Mouse (Mus musculus) T-helper 1 cell (primary cell): Measurements from ENCODE around the gene Gjb5.

Experiments
- in situ Hi-C: fragments of 300-600 bp; cut with MboI, MseI; formaldehyde crosslinking; loops from one replicate; pipeline ENCODE4 v1.15.1; 2025; ENCODE audit warnings: high pct_unique_total_duplicates

Gene Gjb5

DNA sequence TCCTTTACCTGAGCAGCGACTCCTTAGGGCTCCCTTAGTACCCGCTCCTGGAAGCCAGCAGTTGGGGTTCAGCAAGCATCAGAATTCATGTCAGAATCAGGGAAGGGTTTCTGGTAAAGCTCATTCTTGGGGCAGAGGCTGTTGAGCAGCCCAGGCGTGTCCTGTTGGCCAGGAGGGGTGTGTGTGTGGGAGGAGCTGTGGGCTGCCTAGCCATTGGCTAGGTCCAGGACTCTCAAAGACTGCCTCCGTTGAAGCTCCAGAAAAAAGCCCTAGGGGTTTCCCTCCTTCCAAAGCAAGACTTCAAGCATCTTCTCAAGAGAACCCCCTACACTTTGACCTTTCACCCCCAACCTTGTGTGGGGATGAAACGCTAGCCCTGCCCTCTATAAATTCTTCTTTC, at the start of gene Gjb5:
Gjb5 (minus strand) TSS at position 164 of the 400 bp plus-strand sequence.
- in situ Hi-C loops, result no loop called here

DNA sequence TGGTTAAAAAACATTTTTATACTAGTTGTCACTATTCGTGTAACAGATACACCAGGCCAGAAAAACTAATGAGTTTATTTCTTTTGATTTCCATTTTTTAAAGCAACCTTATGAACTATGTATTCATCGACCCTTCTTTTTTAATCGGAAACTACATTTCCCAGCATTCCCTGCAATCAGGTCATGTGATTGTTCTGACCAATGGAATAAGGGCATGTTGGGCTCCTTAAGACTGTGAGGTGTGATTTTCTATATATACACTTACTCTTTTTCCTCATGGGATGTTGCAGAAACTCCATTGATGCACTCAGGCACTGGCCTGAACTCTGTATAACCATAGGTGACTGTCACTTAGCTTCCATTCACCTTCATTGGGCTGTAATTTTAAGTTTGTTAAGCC, 44.6 kb upstream of the Gjb5 start:
- in situ Hi-C loops, result no loop called here

DNA sequence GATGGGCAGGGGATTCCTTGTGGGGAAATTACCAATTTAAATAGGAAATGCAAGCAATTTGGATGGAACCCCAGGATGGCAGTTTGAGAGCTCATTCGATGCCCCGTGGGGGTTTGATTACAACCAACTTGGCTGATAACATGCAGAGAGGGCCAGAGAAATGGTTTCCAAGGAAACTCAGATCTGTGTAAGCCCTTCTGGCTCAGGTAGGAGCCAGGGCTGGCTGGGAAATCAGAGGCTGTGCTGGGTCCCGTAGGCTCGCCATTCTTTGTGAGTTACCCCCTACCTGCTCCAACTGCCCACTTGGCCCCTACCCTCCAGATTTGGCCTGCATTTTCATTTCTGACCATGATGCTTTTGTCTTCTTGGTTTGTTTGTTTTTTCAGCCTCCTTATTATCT, 44.2 kb upstream of the Gjb5 start:
- in situ Hi-C loops, result no loop called here

DNA sequence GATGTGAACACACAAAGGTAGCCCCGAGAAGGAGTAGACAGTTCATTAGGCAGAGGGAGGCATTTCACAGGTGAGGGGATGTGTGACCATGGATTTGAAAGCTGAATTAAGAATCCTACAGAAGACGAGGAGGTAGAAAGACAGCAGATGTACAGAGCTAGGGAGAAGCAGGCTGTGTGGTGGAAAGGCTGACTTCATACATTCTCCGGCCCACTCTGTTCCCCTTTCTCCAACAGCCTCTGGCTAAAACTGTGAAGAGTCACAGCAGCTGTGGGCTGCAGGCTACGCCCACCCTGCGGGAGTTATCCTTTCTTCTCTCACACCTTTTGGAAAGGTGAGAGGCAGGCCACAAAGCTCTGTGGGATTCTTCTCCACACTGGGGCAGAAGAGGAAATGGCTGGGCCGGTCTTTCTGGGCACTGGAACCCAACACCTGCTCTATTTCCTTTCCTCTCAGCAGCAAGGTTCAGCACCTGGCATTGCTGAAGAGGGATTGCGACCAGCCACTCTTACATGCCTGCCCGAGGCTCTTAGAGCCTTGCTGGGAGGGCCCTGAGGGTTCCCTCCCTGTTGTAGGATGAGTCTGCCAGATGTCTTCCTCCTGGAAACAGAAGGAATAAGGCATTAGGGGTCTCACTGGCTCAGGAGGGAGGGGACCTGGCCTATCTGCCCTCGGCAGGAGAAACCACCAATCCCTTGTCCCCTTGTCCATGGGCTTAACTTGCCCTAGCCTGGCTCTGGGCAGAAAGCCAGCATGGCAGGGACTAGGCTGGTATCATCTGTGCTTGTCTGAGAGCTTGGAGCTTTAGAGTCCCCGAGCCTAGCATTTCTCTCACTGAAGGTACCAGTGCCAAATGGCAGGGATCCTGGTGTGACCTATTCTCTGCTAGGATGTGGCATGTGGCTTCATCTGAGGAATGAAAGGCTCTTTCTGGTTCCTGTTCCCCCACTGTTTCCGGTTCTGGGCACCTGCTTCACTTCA, 42.5 kb upstream of the Gjb5 start:
- in situ Hi-C loops, result no loop called here

DNA sequence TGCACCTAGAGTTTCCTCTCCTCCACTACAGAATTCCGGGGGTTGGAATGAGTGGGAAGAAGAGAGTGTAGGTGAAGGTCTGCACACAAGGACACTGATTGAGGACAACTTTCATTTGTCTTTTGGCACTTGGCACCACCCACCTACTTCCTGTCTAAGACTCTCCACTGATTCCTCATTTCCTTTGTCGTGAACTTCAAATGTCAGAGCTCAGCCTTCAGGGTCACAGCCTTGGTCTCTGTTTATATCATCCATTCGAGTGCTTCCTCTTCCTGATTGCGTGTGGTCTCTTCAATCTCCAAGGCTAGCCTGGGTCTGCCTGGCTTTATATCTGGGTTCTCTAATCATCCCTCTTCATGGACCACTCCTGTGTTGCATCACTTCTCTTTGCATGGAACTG, 37.6 kb upstream of the Gjb5 start:
- in situ Hi-C loops, result no loop called here

DNA sequence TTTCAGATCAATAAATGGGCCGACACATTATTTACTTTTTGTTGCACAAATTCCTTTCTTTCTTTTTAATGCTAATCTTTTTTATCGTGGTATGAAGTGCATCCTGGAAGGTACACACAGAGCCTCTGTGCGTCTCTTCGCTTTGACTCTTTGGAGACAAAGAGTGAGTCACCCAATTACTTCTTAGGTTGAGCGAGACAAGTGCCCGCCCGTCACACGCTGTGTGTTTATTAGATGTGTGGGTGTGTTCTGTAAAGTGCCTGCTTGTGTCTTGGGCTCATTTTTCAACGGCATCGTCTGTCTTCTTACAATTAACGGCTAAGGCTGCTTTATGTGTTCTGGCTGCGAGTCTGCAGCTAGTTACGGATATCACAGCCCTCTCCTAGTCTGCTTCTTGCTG, 31.7 kb upstream of the Gjb5 start:
- in situ Hi-C loops, result no loop called here

DNA sequence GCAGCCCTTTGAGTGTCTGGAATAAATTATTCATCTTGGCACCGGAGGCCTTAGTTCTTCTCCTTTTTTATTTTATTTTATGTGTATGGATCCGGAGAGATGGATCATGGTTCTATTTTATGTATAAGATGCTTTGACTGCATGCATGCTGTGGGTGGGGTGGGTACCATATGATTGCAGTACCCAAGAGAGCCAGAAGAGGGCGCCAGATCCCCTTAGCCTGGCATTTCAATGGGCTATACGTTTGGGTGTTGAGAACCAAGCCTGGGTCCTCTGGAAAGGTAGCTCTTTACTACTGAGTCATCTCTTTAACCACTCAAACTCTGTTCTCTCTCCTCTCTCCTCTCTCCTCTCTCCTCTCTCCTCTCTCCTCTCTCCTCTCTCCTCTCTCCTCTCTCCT, 19.4 kb upstream of the Gjb5 start:
- in situ Hi-C loops, result loop anchor here (5.0 kb wide), 1 partner anchor 235 kb away; no protein-coding TSS in a partner anchor

DNA sequence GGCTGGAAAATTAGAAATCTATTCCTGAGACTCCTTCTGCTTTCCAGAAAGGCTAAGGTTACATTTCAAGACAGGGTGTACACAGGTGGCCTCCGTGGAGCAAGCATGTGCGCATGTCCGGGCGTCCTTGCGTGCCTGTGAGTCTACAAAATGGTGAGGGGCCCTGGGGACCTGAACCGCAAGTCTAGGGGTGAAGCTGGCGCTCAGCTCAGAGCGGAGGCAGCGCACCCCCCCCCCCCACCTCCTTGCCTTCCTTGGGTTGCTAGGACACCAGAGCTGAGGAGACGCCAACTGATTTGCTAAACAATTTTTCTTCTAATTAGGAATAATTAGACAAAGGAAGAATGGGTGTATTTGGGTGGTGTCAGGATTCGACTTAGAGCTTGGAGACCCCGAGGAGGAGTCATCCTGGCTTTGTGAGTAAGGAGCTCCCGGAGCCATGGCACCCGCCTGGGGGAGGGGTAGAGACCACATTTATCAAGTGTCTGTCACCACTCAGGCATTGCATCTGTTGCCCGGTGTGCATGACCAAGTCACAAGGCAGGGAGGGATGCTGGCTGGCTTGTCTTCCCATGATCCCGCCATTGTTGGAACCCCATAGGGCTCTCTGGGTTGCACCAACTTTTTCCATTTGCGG, 17.7 kb upstream of the Gjb5 start:
- in situ Hi-C loops, result loop anchor here (5.0 kb wide), 1 partner anchor 237 kb away; no protein-coding TSS in a partner anchor

DNA sequence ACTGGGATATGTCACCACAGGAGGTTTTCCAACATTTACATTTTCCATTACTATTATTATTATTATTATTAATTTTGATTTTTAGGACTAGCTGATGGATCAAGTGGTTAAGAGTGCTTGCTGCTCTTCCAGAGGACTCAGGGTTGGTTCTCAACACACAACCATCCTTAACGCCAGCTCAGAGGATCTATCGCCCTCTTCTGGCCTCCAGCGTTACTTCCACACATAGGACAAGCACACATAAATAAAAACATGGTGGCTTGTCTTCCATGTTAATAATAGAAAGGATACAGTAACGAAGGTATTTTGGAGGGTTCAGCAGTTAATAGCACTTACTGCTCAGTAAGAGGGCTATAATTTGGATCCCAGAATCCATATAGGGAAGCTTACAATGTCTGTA, 16.7 kb upstream of the Gjb5 start:
- in situ Hi-C loops, result loop anchor here (5.0 kb wide), 1 partner anchor 238 kb away; no protein-coding TSS in a partner anchor

DNA sequence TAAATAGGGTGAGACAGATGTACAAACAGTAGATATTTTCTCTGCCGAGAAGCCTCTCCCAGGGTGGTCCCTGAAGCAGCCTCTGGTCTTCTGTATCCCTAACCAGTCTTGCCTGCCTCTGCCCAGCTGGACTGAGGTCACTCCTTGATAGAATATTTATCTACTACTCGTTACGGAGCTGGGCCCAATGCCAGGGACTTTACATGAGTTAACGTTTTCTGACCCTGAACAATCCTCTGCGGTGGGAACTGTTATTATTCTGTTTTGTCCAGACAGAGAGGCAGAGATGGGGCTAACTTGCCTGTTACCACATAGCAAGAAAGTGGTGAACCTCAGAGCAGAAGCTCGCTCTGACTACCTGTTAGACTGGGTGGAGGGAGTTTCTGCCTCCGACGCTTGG, 15.5 kb upstream of the Gjb5 start:
- in situ Hi-C loops, result no loop called here

DNA sequence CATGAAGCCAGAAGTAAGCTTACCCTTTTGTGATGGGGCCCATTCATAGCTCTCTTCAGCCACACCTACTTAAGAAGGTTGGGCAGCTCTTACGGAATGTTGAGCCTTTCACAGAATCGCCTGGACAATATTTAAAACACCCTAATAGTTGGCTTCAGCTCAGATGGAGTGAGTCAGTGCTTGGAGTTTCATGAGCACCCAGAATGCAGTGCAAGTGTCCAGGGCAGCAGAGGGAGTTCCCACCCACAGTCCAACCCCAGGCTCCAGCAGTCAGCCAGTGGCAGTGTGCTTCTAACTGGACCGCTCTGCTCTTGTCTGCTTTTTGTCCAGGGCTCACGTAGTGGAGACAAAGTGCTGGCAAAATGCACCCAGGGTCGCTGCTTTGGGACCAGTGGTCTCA, 13.6 kb upstream of the Gjb5 start:
- in situ Hi-C loops, result no loop called here

DNA sequence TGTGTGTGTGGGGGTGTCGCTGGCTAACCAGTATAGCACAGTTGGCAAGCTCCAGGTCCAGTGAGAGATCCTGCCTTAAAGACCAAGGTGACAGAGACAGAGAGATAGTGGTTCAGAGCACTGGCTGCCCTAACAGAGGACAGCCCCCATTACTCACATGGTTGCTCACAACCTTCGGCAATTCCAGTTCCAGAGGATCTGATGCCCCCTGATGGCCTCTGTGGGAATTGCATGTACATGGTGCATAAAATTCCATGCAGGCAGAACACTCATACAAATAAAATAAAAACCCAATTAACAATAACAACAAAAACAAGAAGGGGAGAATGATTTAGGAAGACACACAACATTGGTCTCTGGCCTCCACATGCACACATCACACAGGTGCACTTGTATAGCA, 12.5 kb upstream of the Gjb5 start:
- in situ Hi-C loops, result no loop called here

DNA sequence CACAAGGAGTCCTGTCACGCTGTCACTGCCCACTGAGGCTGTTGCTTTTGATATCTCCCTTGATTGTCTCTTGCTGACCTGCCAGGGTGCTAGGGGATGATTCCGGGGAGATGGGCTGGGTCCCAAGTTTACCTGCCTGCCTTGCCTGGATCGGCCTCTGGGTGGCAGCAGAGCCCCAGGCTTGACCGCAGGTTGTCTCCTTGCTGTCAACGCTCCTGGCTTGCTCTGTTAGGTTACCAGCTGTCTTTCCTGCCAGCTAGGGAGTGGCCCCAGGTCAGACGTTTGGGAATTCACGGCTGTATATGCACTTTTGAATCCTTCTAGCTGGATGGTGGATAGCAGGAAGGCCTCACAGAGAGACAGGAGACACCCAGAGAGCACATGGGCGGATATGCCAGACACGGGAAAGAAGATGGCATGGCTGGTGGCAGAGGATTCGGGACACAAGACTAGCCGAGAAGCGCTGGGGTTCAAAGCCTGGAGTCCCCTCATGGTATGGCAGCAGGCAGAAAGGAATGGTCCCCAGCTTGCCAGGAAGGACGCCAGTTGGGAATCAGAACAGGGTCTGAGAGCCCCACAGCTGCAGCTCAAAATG, 10.5 kb upstream of the Gjb5 start:
- in situ Hi-C loops, result loop anchor here (10.0 kb wide), 1 partner anchor 1176 kb away; no protein-coding TSS in a partner anchor

DNA sequence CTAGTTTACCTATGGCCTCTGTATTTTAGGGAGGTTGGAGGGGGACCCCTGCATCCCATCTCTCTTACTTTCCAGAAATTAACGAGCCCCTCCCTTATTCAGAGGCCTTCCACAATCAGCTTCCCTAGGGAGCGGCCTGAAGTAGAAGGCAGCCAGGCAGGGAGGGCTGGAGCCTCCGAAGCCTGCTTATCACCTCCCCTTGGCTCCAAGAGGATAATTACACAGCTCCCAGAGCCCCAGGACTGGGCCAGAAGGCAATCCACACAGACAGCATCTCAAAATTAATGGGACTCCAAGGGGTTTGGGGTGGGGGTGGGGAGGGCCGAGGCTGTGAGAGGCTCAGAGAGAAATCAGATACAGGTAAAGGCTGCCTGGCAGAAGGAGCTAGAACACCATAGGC, 7.9 kb upstream of the Gjb5 start:
- in situ Hi-C loops, result loop anchor here (10.0 kb wide), 1 partner anchor 1179 kb away; no protein-coding TSS in a partner anchor

DNA sequence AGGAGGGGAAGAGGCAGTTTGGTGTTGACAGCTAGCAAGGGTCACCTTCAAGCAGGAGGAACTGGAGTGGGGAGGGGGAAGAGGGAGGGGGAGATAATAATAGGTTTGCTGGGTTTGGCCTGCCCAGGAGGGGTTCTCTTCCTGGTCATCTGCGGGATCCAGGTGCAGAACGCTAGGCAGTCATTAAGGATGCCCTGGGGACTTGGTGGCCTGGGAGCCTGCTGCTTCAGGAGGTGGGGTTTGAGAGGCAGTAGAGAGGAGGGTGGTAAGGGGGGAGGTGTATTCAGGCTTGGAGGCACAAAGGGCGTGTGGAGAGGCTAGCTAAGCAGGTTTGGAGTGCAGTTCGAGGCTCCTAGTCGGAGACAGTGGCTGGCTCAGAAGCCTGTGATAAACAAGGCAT, 7.5 kb upstream of the Gjb5 start:
- in situ Hi-C loops, result loop anchor here (10.0 kb wide), 1 partner anchor 1179 kb away; no protein-coding TSS in a partner anchor

DNA sequence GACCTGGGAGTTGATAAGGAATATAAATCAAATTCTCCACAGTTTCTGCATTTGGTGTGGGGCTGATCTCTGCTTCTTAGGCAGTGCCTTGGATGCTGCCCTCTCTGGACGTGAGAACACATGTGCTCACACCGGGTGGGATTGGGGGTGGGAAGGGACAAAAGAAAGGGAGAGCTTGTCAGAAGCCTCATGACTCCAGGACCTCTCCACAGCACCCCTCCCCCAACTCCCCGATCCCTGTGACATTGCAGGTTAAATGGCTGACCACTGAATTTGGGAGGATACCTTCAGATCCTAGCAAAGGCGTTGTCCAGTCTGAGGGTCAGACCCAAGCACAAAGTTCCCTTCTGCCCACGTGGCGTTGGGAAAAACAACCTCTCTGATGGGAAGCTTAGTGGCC, 6.5 kb upstream of the Gjb5 start:
- in situ Hi-C loops, result loop anchor here (10.0 kb wide), 1 partner anchor 1180 kb away; no protein-coding TSS in a partner anchor

DNA sequence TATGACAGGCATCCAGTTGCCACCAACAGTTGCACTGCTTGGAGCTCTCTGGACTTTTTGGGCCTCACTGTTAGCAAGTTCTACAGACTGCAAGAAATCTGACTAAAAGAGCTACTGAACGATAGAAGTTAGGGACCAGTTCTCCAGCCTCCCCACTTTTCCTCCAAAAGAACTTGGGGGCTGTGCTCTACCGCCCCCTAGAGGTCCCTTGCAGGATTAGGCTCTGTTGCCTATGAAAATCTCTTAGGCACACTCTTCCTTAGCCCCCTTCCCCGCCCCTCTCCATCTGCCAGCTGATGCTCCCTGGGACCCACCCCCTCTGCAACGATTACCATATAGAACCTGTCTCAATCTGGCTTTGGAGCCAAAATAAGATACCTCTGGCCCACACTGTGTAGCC, 5.3 kb upstream of the Gjb5 start:
- in situ Hi-C loops, result loop anchor here (10.0 kb wide), 1 partner anchor 1181 kb away; no protein-coding TSS in a partner anchor

DNA sequence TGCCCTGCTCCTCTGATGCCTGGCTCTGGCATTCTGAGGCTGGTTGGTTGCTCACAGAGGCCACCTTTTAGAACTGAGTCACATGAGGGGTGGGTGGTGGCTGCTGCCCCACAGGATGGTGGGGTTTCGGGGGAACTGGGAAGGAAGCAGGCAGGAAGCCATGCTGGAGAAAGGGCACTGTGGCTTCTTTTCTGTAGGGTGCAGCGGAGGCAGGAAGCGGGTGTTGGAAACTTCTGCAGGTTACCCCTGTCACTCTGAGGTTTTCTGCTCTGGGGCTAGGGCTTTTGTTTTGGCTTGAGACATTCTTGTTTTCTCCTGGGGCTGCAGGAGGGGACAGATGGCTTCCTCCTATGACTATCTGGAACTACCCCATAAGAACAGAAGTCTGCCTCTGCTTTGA, 4.5 kb upstream of the Gjb5 start:
- in situ Hi-C loops, result loop anchor here (10.0 kb wide), 1 partner anchor 1182 kb away; no protein-coding TSS in a partner anchor

DNA sequence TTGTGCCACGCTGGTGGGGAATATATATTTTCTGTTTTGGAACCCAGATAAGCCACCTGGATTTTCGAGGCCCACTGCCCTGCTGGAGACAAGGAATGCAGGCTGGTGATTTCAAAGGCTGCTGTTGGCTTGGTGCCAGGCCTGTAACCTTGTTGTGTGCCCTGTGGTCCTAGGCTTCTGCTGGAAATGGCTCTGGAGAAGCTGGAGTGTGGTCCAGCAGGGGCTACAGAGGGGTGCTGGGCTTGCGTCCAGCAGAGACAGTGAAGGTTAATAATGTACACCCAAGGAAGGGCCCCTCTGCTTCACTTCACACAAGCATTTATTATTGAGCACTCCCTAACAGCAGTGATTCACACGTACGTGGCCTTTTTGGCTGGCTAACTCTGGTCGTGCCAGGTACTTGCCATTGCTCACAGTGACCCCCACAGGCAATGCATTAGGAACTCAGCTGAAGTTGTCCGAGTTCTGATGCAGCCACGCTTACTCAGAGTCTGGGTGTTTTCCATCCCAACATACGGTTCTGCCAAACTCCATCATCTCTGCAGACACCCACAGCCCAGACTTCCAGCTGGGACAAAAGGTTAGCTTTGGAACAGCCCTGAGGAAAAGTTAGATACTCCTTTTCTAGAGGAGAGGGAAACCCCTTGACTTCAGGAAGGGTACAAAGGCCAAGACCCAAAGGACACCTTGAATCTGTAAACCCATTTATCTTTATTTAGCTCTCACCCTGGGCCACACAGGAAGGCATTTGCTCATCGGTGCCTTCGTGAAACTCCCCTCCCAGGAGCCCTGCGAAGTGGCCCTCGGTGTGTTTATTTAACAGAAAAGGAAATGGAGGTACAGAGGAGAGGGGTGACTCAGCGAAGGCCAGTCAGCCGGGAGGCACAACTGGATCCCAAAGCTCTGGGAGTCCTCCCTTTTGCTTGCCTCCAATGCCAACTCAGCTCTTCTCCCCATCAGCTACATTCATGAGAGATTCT, 3.2 kb downstream of the Gjb5 start:
- in situ Hi-C loops, result no loop called here

DNA sequence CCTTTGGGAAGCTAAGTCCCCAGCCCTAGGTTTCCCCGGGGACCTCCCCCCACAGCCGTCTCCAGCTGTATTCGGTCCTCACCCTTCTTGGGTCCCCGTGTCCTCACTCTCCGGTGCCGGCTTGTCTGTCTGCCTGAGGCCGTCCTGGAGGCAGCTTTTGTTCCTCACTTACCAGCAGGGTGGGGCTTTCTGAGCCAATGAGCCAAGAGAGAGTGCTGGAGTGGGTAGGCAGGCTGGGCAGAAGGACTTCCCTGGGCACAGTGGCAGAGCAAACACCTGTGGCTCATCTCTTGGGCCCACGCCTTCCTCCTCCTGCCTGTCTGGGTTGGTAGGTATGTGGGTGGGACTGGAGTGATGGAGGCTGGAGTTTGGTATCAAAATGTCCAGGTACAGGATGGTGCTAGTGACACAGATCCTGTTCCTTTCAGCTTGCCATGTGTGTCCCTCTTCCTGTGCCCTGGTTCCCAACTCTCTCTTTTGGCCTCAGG, 4.0 kb downstream of the Gjb5 start, which contains the start of gene Gjb4:
Gjb4 (minus strand) TSS at position 131 of the 488 bp plus-strand sequence.
- in situ Hi-C loops, result no loop called here

DNA sequence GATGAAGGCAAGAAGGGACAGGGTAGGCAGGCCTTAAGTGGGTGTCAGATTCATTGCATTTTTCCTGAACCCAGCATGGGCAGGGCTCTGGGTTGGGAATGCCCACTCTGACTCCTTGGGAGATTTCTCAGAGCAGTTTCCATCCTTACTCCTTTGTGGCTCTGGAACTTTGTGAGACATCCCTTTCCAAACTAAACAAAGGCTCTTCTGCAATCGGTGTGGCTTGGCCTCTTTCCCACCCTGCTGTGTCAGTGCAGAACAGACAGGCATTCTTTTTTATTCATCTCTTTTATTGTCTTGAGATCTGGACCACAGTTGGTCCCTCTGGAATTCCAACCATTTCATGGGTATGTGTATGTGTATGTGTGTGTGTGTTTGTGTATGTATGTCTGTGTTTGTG, 5.4 kb downstream of the Gjb5 start:
- in situ Hi-C loops, result no loop called here
